Mouse (Mus musculus): ENCODE results near the gene Galntl6. TPM values are rescaled to one million over a fixed set of nuclear protein-coding genes. Genes with fewer than 3 reads are reported as not detected.
A peak's percentile ranks its signal among the peaks of the same experiment; 100 is the strongest.

Galntl6 gene
- polyA plus RNA-seq, 1 experiment, result not detected

- no peak for DNase-seq (ENCODE audit: low read depth)
Observed at GRCm38 (mm10) chr8:57849074-57849473, 1063.4 kb downstream of the Galntl6 start.

- no peak for DNase-seq (ENCODE audit: low read depth)
Observed at GRCm38 (mm10) chr8:57843461-57843860, 1069.0 kb downstream of the Galntl6 start.

- DNase-seq (ENCODE audit: low read depth), result no peak
Observed at GRCm38 (mm10) chr8:57842462-57843391, 1069.7 kb downstream of the Galntl6 start.

- DNase-seq (ENCODE audit: low read depth), result no peak
Observed at GRCm38 (mm10) chr8:57841446-57841845, 1071.0 kb downstream of the Galntl6 start.

- no peak for DNase-seq (ENCODE audit: low read depth)
Observed at GRCm38 (mm10) chr8:57837384-57837783, 1075.1 kb downstream of the Galntl6 start.

DNA sequence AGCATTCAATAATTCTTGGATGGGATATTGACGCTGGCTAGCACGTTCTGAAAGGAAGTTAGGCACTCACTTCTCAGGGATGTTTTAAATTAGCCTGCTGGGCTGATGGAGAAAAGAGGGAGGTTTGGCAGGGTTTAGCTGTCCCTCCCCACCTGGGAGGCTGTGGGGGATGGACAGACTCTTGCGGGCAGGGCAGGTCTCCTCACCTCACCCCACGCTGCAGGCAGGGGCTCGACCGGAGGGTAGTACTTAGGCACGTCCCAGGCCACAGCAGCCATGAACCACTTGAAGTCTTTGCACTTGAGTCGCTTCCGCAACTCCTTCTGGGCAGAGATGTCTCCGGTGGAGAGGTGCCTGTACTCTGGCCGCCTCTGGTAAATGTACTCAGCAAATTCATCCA, 1075.5 kb downstream of the Galntl6 start:
- DNase-seq (ENCODE audit: low read depth), result no peak

DNA sequence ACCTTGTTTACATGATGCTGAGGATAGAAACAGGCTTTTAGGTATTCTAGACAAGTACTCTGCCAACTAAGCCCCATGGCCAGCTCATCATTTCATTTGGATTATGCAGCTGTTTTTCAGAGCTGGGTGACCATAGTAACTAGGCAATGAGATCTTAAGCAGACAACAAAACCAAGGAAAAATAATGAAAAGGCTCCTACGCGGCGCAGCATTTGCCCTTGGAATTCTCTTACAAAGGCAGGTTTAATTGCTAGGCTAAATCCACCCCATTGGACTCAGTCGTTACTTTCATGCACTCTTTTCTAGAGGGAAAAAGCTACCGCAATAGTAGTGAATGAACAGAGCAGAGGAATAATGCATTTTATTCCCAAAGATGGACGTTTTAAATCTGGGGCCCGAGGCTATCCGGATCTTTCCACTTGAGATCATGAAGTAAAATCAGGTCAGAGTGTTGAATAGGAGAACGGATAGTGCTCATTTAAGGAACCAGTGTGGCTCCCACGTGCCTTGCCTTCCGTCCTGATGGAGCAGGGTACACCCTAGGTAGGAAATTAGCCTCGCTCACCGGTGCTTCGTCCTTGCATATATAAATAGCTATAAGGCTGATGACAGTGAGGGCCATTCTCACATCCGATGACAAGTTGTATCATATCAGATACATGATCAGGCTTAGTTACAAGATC, 1076.1 kb downstream of the Galntl6 start:
- DNase-seq (ENCODE audit: low read depth), result no peak

DNA sequence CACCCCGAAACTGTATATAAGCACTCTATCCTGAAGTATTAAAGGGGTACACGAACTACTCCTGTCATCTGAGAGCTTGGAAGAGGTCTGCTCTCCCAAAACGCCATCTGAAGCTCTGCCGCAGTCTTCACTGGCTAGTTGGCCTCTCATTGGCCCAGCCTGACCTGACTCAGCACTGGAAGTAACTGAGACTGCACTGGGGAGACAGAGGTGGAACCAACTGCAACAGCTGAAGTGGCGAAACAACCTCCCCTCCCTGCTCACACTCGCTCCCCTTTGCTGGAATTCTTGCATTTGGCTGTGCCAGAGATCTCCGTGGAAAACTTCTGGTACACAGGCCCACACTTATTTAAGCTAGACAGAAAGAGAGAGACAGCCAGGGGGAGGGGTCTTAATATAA, 1089.3 kb downstream of the Galntl6 start:
- DNase-seq (ENCODE audit: low read depth), result no peak

- no peak for DNase-seq (ENCODE audit: low read depth)
Observed at GRCm38 (mm10) chr8:57816034-57816433, 1096.4 kb downstream of the Galntl6 start.

DNA sequence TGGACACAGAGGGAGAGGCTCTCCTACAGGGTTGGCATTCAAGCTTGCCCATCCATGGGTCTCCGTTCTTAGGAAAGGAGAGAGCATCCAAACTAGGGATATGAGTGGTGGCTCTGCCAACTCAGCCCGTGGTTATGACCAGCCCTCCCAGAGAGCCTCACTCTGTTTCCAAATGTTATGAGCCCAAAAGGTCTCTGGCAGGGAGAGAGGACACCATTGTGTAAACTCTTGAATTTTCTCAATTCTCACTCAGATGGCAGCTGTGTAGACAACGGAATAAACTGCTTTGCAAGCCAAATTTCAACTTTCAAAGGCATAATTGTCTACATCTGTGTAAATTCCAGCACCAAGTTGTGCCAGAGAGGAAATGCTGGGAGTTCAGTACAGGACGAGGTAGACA, 1105.4 kb downstream of the Galntl6 start:
- no peak for DNase-seq (ENCODE audit: low read depth)

- no peak for DNase-seq (ENCODE audit: low read depth)
Observed at GRCm38 (mm10) chr8:57805094-57805493, 1107.3 kb downstream of the Galntl6 start.

DNA sequence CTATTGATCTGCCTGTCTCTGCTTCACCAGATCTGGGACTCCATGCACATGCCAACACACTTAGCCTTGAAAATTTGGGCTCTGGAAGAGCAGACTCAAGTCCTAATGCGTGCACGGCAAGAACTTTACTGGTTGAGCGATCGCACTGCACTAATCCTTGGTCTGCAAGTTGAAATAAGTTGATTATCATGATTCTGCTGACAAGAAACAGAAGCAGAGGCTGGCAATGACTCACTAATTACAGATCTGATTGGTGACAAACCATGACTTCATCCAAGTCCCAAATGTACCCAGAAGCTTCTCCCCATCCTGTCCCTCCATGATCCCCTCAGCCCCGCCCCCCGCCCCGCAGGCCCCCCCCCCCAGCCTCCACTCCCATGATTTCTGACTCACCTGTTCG, 1108.6 kb downstream of the Galntl6 start:
- no peak for DNase-seq (ENCODE audit: low read depth)

- DNase-seq (ENCODE audit: low read depth), result no peak
Observed at GRCm38 (mm10) chr8:57801197-57801596, 1111.2 kb downstream of the Galntl6 start.

DNA sequence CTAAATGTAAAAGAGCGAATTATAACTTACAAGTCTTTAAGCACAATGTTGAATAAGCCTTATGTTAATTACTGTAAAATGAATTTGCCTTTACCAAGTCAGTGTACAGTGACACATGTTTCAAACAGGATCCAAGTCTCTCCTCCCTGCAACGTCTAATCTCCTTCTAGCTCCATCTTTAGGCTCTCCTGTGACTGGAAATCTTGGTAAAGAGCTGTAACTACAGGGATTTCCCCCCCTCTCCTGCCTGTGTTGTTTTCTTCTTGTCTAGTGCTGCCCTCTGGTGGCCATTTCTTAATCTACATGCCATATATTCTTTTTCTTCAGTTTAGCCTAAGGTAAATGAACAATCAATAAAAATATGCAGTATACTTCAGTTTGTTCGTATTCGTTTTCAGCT, 1112.1 kb downstream of the Galntl6 start:
- DNase-seq (ENCODE audit: low read depth), result peak; percentile 20

GRCm38 (mm10) chr8:57799797-57800204, 1112.6 kb downstream of the Galntl6 start:
- no peak for DNase-seq (ENCODE audit: low read depth)

GRCm38 (mm10) chr8:57793455-57793854, 1119.0 kb downstream of the Galntl6 start:
- no peak for DNase-seq (ENCODE audit: low read depth)

DNA sequence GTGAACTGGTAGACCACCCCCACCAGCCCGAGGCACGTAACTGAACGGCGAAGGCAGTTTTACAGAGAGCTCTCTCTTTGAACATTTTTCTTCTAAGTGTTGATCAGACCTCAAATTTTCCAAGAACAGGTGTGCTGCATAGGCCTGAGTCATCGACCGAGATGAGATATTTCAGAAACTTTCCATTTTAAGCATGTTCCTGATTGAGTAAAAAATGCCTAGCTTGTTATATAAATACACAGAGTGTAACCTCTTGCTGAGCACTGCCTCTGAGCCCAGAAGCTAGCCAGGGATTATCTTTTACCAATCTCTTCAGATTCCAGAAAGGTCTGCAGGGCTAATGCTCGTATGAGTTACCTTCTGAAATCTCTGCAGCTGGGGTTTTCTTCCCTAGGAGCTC, 1120.2 kb downstream of the Galntl6 start:
- DNase-seq (ENCODE audit: low read depth), result no peak

DNA sequence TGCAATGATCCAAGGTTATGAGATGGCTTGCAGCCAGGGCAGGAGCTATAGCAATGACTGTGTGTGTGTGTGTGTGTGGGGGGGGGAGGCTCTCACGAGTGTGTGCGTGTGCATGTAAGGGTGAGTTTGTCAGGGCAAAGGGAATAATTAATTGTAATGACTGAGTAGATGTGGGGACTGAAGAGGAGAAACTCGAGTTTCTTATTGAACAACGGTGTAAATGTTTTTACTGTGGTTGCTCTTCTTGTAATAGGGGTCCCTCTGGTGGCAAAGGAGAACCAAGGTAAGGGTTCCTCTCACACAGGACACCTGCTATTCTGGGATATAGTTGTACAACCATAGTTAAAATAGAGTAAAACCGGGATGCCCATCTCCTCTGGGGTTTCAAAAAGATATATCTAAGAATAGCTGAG, 1121.1 kb downstream of the Galntl6 start:
- no peak for DNase-seq (ENCODE audit: low read depth)

DNA sequence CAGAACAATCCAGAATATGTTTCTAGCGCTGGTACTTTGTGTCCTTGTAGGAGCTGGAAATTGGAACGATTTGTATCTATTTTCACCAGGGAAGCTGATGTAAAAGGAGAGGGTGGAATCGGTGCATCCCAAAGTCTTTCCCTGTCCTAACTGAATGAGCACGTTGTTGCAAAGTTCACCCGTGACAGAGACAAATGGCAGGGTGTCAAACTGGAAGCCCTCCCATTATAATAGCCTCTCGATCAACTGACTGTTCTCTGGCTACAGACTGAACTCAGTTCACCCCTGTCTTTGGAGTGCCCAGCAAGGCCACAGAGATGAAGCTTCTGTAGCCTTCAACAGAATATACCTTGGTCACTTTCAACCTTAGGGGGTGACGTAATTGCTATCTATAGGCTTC, 1132.9 kb downstream of the Galntl6 start:
- DNase-seq (ENCODE audit: low read depth), result no peak

GRCm38 (mm10) chr8:57777988-57778721, 1134.3 kb downstream of the Galntl6 start:
- DNase-seq (ENCODE audit: low read depth), result no peak

GRCm38 (mm10) chr8:57776723-57777122, 1135.7 kb downstream of the Galntl6 start:
- DNase-seq (ENCODE audit: low read depth), result no peak

GRCm38 (mm10) chr8:57772732-57773265, 1139.6 kb downstream of the Galntl6 start:
- no peak for DNase-seq (ENCODE audit: low read depth)
